Mouse (Mus musculus) layer of hippocampus, adult 8-10 months (tissue): Measurements from ENCODE around the gene Gemin2. TPM values are rescaled to one million over a fixed set of nuclear protein-coding genes. Genes with fewer than 3 reads are reported as not detected.
"Not testable (repeated sequence)": the region's sequence is repeated elsewhere in the genome, so short reads cannot be mapped to it uniquely, and the experiment has no call there.

ENCODE experiments used
- DNase-seq, 2 experiments: peaks; one replicate each; pipeline ENCODE4 v3.0.0; 2022; ENCODE audit warnings: low spot score in 2 of 2
- total RNA-seq, 4 experiments: library from RNA; stranded (reverse); gene quantifications; 2 replicates each; pipeline ENCODE4 v1.2.4; 2022

Gene Gemin2
- total RNA-seq, 4 experiments from 2014 or later, result 6.8 to 9.9 (median 9.1) TPM

DNA sequence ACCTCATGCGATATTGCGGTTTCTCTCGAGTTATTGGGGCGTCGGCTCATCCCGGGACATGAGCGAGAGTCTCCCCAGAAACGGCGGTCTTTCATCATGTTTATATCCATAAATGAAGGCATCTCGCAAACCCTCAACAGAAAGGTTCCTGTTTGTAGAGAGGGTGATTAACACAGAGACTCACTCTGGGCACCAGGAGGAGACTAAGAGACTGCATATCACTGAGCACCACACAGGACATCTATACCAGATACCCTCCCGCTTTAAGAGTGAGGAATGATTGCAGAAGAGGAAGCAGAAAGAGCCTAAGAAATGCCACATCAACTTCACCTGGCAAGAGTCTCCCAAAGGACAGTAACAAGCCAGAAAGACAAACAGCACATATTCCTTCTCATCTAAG lies 43.0 kb downstream of the Gemin2 start:
- no peak for DNase-seq

DNA sequence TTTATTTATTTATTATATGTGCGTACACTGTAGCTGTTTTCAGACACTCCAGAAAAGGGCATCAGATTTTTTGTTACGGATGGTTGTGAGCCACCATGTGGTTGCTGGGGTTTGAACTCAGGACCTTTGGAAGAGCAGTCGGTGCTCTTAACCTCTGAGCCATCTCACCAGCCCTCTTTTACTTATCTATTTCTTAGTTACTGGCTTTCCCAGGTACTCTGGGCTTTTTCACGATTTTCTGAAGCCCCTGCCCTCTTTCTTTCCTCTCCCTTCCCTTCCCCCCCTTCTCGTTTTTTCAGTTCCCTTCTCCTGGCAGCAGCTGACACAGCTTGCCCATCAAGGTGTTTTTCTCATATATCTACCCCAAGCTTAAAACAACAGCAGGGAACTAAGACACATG lies 45.0 kb downstream of the Gemin2 start:
- not testable (repeated sequence) for DNase-seq

DNA sequence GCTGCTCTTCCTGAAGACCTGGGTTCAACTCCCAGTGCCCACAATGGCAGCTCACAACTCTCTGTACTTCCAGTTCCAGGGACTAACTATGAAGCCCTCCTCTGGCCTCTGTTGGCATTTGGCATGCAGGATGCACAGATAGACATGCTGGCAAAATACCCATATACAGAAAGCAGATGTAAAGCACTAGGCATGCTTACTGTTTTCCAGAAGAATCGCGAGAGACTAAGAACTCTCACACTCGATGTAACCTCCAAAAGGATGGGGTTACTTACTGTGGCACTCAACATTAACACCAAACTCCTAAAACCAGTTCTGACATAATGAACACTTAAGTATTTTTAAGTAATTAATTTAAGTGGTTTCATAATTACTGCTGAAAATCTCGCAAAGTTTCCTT lies 47.1 kb downstream of the Gemin2 start:
- no peak for DNase-seq

DNA sequence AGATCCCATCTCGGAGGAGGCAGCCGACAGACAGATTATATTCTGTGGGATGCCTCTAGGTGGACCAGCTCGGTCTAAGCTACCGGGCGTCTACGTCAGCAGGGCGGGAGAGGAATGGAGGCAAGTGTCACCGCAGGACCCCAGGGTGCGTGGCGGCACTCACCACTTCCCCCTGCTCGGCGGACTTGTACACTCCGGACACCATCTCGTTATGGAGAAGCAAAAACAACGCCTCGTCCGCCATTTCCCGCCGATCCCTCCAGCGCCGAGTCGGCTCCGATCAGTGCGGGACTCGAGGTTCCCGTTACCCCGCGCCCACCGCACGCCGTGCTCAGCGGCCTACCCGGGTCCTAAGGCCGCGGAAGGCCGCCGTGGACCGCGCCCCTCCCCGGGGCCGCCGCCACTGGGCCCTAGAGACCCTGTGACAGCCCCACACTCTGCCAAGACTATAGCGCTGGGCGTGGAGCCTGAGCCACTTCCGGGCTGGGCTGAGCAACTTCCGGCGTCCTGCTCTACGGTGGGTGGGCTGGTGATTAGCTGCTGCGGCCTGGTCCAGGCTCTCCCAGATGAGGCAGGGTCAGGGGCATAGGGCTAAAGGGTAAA lies 47.9 kb downstream of the Gemin2 start, which contains the start of gene Trappc6b:
Gene Trappc6b, minus strand, starts transcription at position 480 of the 603 bp plus-strand sequence.
- DNase-seq, result peak; percentile 60 to 76

DNA sequence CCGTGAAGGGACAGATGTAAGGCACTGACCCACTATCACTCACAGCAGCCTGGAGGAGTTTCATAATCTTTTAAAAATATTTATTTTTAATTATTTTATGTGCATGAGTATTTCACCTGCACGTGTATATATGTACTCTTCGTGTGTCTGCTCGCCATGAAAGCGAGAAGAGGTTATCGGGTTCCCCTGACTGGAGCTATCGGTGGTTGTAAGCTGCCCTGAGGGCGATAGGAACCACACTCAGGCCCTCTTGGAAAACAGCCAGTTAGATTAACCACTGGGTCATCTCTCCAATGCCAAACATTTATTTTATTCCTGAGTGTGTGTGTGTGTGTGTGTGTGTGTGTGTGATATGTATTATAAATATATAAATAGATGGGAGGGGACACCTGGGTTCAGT lies 51.6 kb downstream of the Gemin2 start:
- no peak for DNase-seq

DNA sequence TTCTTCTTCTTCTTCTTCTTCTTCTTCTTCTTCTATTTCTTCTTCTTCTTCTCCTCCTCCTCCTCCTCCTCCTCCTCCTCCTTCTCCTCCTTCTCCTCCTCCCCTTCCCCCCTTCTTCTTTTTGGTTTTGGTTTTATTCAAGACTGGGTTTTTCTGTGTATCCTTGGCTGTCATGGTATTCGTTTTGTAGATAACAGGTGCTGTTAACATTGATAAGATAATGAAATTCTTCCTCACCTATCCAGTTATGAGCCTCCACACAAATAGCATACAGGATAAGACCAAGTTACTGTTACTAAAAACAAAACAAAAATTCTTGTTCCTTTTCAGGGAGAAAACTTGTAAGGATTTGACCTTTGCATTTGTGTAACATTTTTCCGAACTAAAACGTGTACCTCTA lies 52.6 kb downstream of the Gemin2 start:
- no peak for DNase-seq

DNA sequence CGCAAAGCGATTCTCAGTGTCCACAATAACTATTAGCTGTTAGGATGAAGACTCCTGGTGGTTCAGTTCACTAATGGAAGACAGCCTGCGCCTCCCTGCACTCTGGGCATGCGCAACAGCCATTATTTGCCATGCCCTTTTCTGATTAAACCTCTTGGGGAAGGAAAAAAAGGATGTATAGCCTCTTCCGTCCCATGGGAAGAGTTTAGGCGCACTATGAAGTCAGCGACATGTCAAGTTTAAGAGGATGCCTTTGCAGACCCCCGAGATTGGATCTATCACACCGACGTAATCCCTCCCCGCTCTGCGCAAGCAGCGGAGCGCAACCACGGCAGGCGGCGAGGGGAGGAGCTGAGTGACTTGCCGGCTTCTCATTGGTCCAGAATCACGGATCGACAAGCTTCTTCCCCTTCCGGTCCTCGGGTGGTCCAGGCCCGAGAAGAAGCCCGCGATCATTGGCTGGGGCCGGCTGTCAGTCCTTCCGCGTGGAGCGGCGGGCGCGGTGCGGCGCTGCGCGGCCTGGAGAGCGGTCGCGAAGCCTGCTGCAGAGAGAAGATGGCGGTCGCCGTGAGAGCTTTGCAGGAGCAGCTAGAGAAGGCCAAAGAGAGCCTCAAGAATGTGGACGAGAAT lies 53.4 kb downstream of the Gemin2 start, which contains the start of gene Pnn:
Gene Pnn, plus strand, starts transcription at position 437 of the 630 bp plus-strand sequence.
- peak; percentile 97 for DNase-seq

DNA sequence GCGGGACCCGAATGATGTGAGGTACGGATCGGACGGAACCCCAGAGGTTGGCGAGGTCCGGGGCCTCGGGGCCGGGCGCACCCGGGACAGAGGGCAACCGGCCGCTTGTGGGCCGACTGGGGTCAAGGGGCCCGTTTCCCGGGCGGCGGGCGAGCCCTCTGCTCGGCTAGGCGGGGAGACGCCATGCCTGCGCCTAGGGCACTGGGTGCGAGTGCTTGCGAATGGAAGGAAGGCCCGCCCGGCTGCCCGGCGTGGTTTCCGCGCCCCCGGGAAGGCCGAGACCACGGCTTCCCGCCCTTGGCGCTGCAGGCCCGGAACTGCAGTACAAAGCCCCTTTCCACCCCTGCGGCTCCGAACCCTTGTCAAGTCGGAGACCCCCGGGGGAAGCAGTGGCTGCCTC lies 53.9 kb downstream of the Gemin2 start:
- no peak for DNase-seq

DNA sequence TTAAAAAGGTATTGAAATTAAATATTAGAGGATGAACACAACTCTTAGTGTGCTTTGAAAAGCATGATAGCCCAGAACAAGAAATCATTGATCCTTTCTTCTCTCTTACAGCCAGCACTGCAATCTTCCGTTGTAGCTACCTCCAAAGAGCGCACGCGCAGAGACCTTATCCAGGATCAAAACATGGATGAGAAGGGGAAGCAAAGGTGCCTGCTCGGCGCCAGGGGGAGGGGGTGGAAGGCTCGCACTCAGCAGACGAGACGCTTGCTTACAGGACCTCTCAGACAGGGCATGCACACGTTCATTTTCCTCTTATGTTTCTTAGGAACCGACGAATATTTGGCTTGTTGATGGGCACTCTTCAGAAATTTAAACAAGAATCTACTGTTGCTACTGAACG lies 55.6 kb downstream of the Gemin2 start:
- DNase-seq, result no peak

DNA sequence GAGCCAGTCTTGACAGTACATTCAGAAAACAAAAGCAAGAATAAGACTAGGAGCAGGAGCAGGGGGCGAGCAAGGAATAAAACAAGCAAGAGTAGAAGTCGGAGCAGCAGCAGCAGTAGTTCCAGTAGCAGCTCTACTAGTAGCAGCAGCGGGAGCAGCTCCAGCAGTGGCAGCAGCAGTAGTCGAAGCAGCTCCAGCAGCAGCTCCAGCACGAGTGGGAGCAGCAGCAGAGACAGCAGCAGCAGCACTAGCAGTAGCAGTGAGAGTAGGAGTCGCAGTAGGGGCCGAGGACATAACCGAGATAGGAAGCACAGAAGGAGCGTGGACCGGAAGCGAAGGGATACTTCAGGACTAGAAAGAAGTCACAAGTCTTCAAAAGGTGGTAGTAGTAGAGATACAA lies 59.1 kb downstream of the Gemin2 start:
- no peak for DNase-seq

DNA sequence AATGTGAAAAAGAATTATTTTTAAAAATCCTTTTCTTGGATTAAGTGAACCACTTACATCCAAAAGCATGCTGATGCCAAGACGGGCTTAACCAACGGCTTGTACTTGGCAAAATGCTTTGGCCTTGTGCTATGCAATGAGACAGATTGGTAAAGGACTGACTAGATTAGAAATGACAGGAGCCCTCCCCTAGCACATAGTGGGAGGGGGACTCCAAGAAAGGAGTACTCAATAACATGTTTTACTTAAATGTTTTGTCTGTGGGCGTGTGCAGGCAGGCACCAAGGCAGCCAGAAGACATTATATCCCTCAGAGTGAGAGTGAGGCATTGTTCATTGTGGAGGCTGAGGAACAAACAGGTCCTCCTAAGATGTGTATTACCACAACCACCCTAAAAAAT lies 60.9 kb downstream of the Gemin2 start:
- no peak for DNase-seq

DNA sequence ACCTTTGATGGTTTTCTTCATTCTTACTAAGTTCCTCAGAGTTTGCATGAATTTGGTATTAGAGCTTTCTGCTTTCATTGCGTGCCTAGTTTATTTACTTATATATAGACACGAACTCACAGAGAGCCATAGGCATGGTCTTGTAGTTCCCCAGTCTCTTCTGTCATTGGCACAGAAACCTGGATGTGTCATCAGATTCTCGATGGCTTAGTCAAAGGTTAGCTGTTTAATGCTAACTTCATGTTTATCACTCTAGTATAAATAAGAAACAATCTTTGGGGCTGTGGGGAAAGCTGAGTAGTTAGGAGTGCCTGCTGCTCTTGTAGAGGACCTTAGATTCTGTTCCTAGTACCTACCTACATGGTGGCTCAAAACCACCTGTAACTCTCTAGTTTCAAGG lies 63.8 kb downstream of the Gemin2 start:
- no peak for DNase-seq

DNA sequence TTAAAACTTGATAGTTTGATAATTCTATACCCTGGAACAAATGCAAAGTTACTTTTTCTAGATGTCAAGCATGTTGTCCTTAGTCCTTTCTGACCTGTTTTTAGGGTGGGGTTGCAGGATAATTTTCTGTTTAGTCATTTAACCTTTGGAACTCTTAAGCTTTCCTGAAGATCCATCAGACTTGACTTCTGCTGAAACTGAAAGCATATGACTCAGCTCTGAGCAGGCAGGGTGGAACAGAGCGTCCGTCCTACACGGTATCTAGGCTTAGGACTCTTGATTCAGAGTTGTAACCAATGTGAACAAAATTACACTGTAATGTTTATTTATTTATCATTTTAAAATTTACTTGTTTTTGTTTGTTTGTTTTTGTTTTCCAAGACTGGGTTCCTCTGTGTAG lies 64.7 kb downstream of the Gemin2 start:
- no peak for DNase-seq

Other genes starting within 250 kb of the Gemin2 start
- 100 to 1,000 TPM in 2 of 4 experiments, 10 to 100 TPM in 2; 90.2 to 114 (median 101) TPM for gene Sec23a, start 1.4 kb upstream of the Gemin2 start, total RNA-seq
- 100 to 1,000 TPM; 101 to 109 (median 106) TPM for gene Trappc6b, start 48.1 kb downstream of the Gemin2 start, total RNA-seq
- 10 to 100 TPM; 44.1 to 62.6 (median 55.0) TPM for gene Pnn, start 53.5 kb downstream of the Gemin2 start, total RNA-seq
- gene Mia2, start 82.4 kb downstream of the Gemin2 start, total RNA-seq, result 10 to 100 TPM; 47.8 to 51.6 (median 49.6) TPM
- gene Fbxo33, start 206.3 kb downstream of the Gemin2 start, total RNA-seq, result 10 to 100 TPM; 49.3 to 71.1 (median 61.7) TPM